Comparison of ENCODE assay signal across 16 mouse cellular contexts in genomic region chr8:80843744-80844434, GRCm38 (mm10). TPM values are rescaled to one million over a fixed set of nuclear protein-coding genes. Genes with fewer than 3 reads are reported as not detected.
DNase-seq lines count a peak whose midpoint lies in the region; ATAC-seq and TF ChIP-seq lines count a peak whose summit lies in the region.
"Had no signal": no experiment of that assay in that cellular context is flagged by ENCODE, and none has a peak within 500 bp of the region (broad histone marks: within the 10 kb centered on the region; RNA-seq: fewer than 3 reads in every experiment).

No protein-coding gene starts in this region.

- peak overlapping the region; percentile 89 for H3K27ac ChIP-seq in heart, embryonic 12.5 days (ENCODE audit: poor library complexity, severe bottlenecking)
- H3K27ac ChIP-seq in lung, embryonic 14.5 days (ENCODE audit: low read depth): peak overlapping the region; percentile 33; the same call in 1 of the 2 replicates
- H3K27ac ChIP-seq in heart, postnatal 0 days (ENCODE audit: low read depth): peak overlapping the region; percentile 88
- 0 out of 2 replicates have a peak overlapping the region, but pooled peaks have one; percentile 24 for H3K27ac ChIP-seq in stomach, embryonic 15.5 days
- no peak overlapping the region for H3K27ac ChIP-seq in liver, embryonic 12.5 days
- H3K27ac ChIP-seq: neural tube, embryonic 15.5 days had no signal

- no peaks in the 10 kb centered on the region for H3K27me3 ChIP-seq in heart, embryonic 12.5 days (replicated peaks)
- no peaks in the 10 kb centered on the region for H3K27me3 ChIP-seq in lung, embryonic 14.5 days (ENCODE audit: insufficient read depth, low read length)
- H3K27me3 ChIP-seq in heart, postnatal 0 days (ENCODE audit: control insufficient read depth, insufficient read depth, low read length): no peaks in the 10 kb centered on the region
- no peaks in the 10 kb centered on the region for H3K27me3 ChIP-seq in stomach, embryonic 15.5 days (replicated peaks)
- H3K27me3 ChIP-seq in liver, embryonic 12.5 days (replicated peaks): no peaks in the 10 kb centered on the region
- H3K27me3 ChIP-seq: neural tube, embryonic 15.5 days had no signal

- no peak for TF ChIP-seq CTCF in lung, embryonic 14.5 days (IDR thresholded peaks at IDR 0.05; ENCODE audit: low read depth)
- TF ChIP-seq CTCF in heart, postnatal 0 days (IDR thresholded peaks at IDR 0.05; ENCODE audit: low read depth): no peak

- no peak overlapping the region for H3K4me3 ChIP-seq in heart, embryonic 12.5 days
- no peak overlapping the region for H3K4me3 ChIP-seq in lung, embryonic 14.5 days (ENCODE audit: low read depth, low read length)
- no peak overlapping the region for H3K4me3 ChIP-seq in heart, postnatal 0 days (ENCODE audit: low read depth, low read length)
- H3K4me3 ChIP-seq in stomach, embryonic 15.5 days (replicated peaks): no peak overlapping the region
- H3K4me3 ChIP-seq in liver, embryonic 12.5 days: no peak overlapping the region
- H3K4me3 ChIP-seq: myocyte; neural tube, embryonic 15.5 days had no signal

- H3K9me3 ChIP-seq in heart, embryonic 12.5 days (replicated peaks): no peaks in the 10 kb centered on the region
- H3K9me3 ChIP-seq in lung, embryonic 14.5 days (ENCODE audit: low read depth, low read length): no peaks in the 10 kb centered on the region
- no peaks in the 10 kb centered on the region for H3K9me3 ChIP-seq in heart, postnatal 0 days (replicated peaks; ENCODE audit: control insufficient read depth, low read length)
- H3K9me3 ChIP-seq in stomach, embryonic 15.5 days: no peaks in the 10 kb centered on the region
- no peaks in the 10 kb centered on the region for H3K9me3 ChIP-seq in liver, embryonic 12.5 days (replicated peaks)
- H3K9me3 ChIP-seq: neural tube, embryonic 15.5 days had no signal

- peaks cover 78% of the 10 kb centered on the region for H3K4me1 ChIP-seq in heart, embryonic 12.5 days (replicated peaks)
- H3K4me1 ChIP-seq in lung, embryonic 14.5 days (ENCODE audit: insufficient read depth): peaks cover 4% of the 10 kb centered on the region; the same call in 1 of the 2 replicates
- peaks cover 64% of the 10 kb centered on the region for H3K4me1 ChIP-seq in heart, postnatal 0 days (ENCODE audit: control insufficient read depth, insufficient read depth)
- H3K4me1 ChIP-seq in stomach, embryonic 15.5 days: peaks cover 10% of the 10 kb centered on the region
- H3K4me1 ChIP-seq in liver, embryonic 12.5 days: peaks cover 6% of the 10 kb centered on the region; the same call in 1 of the 2 replicates

- WGBS in heart, embryonic 12.5 days: 51% methylated on average over 9 of the region's 9 CpGs
- WGBS in lung, embryonic 14.5 days: 66% methylated on average over 9 of the region's 9 CpGs
- WGBS in heart, postnatal 0 days: 32% methylated on average over 9 of the region's 9 CpGs
- 70% methylated on average over 9 of the region's 9 CpGs for WGBS in stomach, embryonic 15.5 days
- 75% methylated on average over 9 of the region's 9 CpGs for WGBS in liver, embryonic 12.5 days (ENCODE audit: insufficient replicate concordance)

- no peak for TF ChIP-seq EP300 in heart, postnatal 0 days (IDR thresholded peaks at IDR 0.05; ENCODE audit: low read depth)

- H3K9ac ChIP-seq in heart, embryonic 12.5 days: no peak overlapping the region
- H3K9ac ChIP-seq in lung, embryonic 14.5 days: no peak overlapping the region
- no peak overlapping the region for H3K9ac ChIP-seq in heart, postnatal 0 days (replicated peaks; ENCODE audit: low read depth, low read length)
- H3K9ac ChIP-seq in stomach, embryonic 15.5 days: no peak overlapping the region
- H3K9ac ChIP-seq in liver, embryonic 12.5 days: no peak overlapping the region
- H3K9ac ChIP-seq: neural tube, embryonic 15.5 days had no signal

- H3K36me3 ChIP-seq in heart, embryonic 12.5 days: peaks cover 9% of the 10 kb centered on the region; the same call in 1 of the 2 replicates
- no peaks in the 10 kb centered on the region for H3K36me3 ChIP-seq in lung, embryonic 14.5 days (ENCODE audit: insufficient read depth)
- H3K36me3 ChIP-seq in heart, postnatal 0 days (replicated peaks; ENCODE audit: control insufficient read depth, insufficient read depth, low read length): no peaks in the 10 kb centered on the region
- H3K36me3 ChIP-seq in stomach, embryonic 15.5 days: no peaks in the 10 kb centered on the region
- peaks cover 67% of the 10 kb centered on the region for H3K36me3 ChIP-seq in liver, embryonic 12.5 days
- H3K36me3 ChIP-seq: neural tube, embryonic 15.5 days had no signal

- ATAC-seq in heart, embryonic 12.5 days (ENCODE audit: insufficient number of reproducible peaks, low FRiP score): no peak
- ATAC-seq in lung, embryonic 14.5 days (ENCODE audit: insufficient read depth): no peak
- ATAC-seq in heart, postnatal 0 days (ENCODE audit: insufficient read depth, low read depth): no peak
- peak; percentile 24; the same call in 1 of the 2 replicates for ATAC-seq in stomach, embryonic 15.5 days (ENCODE audit: insufficient read depth, low FRiP score, low read depth)
- ATAC-seq in liver, embryonic 12.5 days: no peak
- ATAC-seq: forebrain, embryonic 16.5 days had no signal

- no peak for DNase-seq in heart, postnatal 4 days
- DNase-seq in lung, embryonic 14.5 days: no peak
- DNase-seq in lung, postnatal 36 days: no peak
- no peak for DNase-seq in heart, postnatal 0 days (ENCODE audit: low spot score)
- no peak for DNase-seq in urinary bladder, adult 2 months (ENCODE audit: low spot score)
- DNase-seq: cerebellum, postnatal 14 days; embryo, embryonic 11 days; liver; lung, adult 18-20 months; midbrain, embryonic 14.5 days had no signal

- peak overlapping the region; percentile 11; the same call in 1 of the 2 replicates for H3K4me2 ChIP-seq in heart, embryonic 12.5 days
- no peak overlapping the region for H3K4me2 ChIP-seq in lung, embryonic 14.5 days
- no peak overlapping the region for H3K4me2 ChIP-seq in heart, postnatal 0 days (ENCODE audit: low read depth, low read length)
- H3K4me2 ChIP-seq in stomach, embryonic 15.5 days: no peak overlapping the region
- H3K4me2 ChIP-seq in liver, embryonic 12.5 days: no peak overlapping the region
- H3K4me2 ChIP-seq: neural tube, embryonic 15.5 days had no signal

RNA-seq across cellular contexts. Expression of gene Gab1, which starts 36.4 kb away (rescaled TPM):
- 42.5 and 44.8 TPM in 2 replicates for polyA plus RNA-seq in heart, embryonic 12.5 days (2016; fragmentation: Nextera tagmentation; extraction: Ambion mirVana)
- 10 to 100 TPM; 52.2 to 58.7 TPM for total RNA-seq in heart, postnatal 4 days (2021)
- polyA plus RNA-seq in lung, embryonic 14.5 days (2014; fragmentation: Nextera tagmentation; extraction: Ambion mirVana): 36.2 and 37.8 TPM in 2 replicates
- 54.0 and 54.9 TPM in 2 replicates for total RNA-seq in heart, postnatal 0 days (2014; rRNA removed; ENCODE audit: low replicate concordance)
- polyA plus RNA-seq in heart, postnatal 0 days (2015; fragmentation: Nextera tagmentation; extraction: Ambion mirVana): 18.8 and 19.1 TPM in 2 replicates
- polyA plus RNA-seq in stomach, embryonic 15.5 days (2015; fragmentation: Nextera tagmentation; extraction: Ambion mirVana): 15.5 and 16.8 TPM in 2 replicates
- polyA plus RNA-seq in liver, embryonic 12.5 days (2016; fragmentation: Nextera tagmentation; extraction: Ambion mirVana): 13.1 and 14.6 TPM in 2 replicates
- 23.9 and 28.0 TPM in 2 replicates for polyA plus RNA-seq in urinary bladder, adult 2 months (2012; rRNA removed)
